Mouse (Mus musculus) forebrain, embryonic 14.5 days (tissue): ENCODE measurements around the gene Syce3. TPM values are rescaled to one million over a fixed set of nuclear protein-coding genes. Genes with fewer than 3 reads are reported as not detected.

Experiments
- ATAC-seq: fragments of 200-750 bp; cut with Nextera tagmentation; 2 replicates; pipeline ENCODE4 v1.8.0; 2017; ENCODE audit warnings: mild to moderate bottlenecking, moderate library complexity
- DNase-seq: peaks from one replicate; pipeline ENCODE4 v3.0.0-alpha.2; 2015; ENCODE audit warnings: low spot score
- H3K27ac ChIP-seq: fragments of 300-500 bp; sonication (generic); 2 replicates; pipeline ENCODE4 v1.5.1; 2014; ENCODE audit warnings: low read depth, mild to moderate bottlenecking, control low read depth, low read length, moderate library complexity
- H3K27me3 ChIP-seq: fragments of 300-500 bp; sonication (generic); replicated peaks from 2 replicates; pipeline ENCODE4 v1.6.1; 2014; ENCODE audit warnings: low read length, control low read depth, mixed read lengths; ENCODE audit not compliant: control insufficient read depth, insufficient read depth
- H3K36me3 ChIP-seq: fragments of 300-500 bp; sonication (generic); 2 replicates; pipeline ENCODE4 v1.6.1; 2014; ENCODE audit warnings: low read length, control low read depth; ENCODE audit not compliant: control insufficient read depth, insufficient read depth
- H3K4me1 ChIP-seq: fragments of 300-500 bp; sonication (generic); 2 replicates; pipeline ENCODE4 v1.6.1; 2014; ENCODE audit warnings: antibody characterized with exemption, low read length, control low read depth; ENCODE audit not compliant: control insufficient read depth, insufficient read depth
- H3K4me2 ChIP-seq: fragments of 300-500 bp; sonication (generic); 2 replicates; pipeline ENCODE4 v1.6.1; 2014; ENCODE audit warnings: mild to moderate bottlenecking, control low read depth, low read length
- H3K4me3 ChIP-seq: fragments of 300-500 bp; sonication (generic); 2 replicates; pipeline ENCODE4 v1.5.1; 2014; ENCODE audit warnings: low read depth, low read length, control low read depth
- H3K9ac ChIP-seq: fragments of 300-500 bp; sonication (generic); 2 replicates; pipeline ENCODE4 v1.6.1; 2014; ENCODE audit warnings: mild to moderate bottlenecking, low read length, control low read depth, moderate library complexity
- H3K9me3 ChIP-seq: fragments of 300-500 bp; sonication (generic); replicated peaks from 2 replicates; pipeline ENCODE4 v1.6.1; 2016; ENCODE audit warnings: low read length, control low read depth, mixed read lengths; ENCODE audit not compliant: control insufficient read depth
- WGBS: fragments of 180-500 bp; shearing (Covaris S2); extraction: QIAGEN DNeasy Blood & Tissue Kit; methylation state at CpG from one replicate; pipeline ENCODE4 v1.1.7; 2014; 5-methylcytosine and 5-hydroxymethylcytosine counted together
- polyA plus RNA-seq: library from polyadenylated mRNA; unstranded; fragments of >200 nt; fragmentation: Nextera tagmentation; extraction: Ambion mirVana; gene quantifications from 2 replicates; pipeline ENCODE4 v1.2.1, GENCODE M21; 2014

Gene Syce3
- polyA plus RNA-seq = not detected in 2 replicates

GRCm38 (mm10) chr15:89410118-89410517 is at the start of gene Syce3:
Gene Syce3 (minus strand): TSS chr15:89410503.
- 90% methylated on average over 24 of the region's 24 CpGs for WGBS
- H3K4me1 ChIP-seq = no peaks in the 10 kb centered on the region
- no peak within 1 kb of the TSS for H3K27ac ChIP-seq
- ATAC-seq = no peak
- H3K4me2 ChIP-seq = no peak within 1 kb of the TSS
- no peaks in the 10 kb centered on the region for H3K36me3 ChIP-seq
- no peak within 1 kb of the TSS for H3K4me3 ChIP-seq
- H3K9ac ChIP-seq = no peak within 1 kb of the TSS
- no peaks in the 10 kb centered on the region for H3K27me3 ChIP-seq
- H3K9me3 ChIP-seq = no peaks in the 10 kb centered on the region
- DNase-seq = no peak

- peaks cover 9% of the 10 kb centered on the region for H3K4me1 ChIP-seq
- H3K27ac ChIP-seq = no peak overlapping the region
- no peak for DNase-seq
- no peak overlapping the region for H3K4me2 ChIP-seq
- no peak for ATAC-seq
- no peaks in the 10 kb centered on the region for H3K9me3 ChIP-seq
- 93% methylated on average over 7 of the region's 7 CpGs for WGBS
- H3K27me3 ChIP-seq = no peaks in the 10 kb centered on the region
- no peak overlapping the region for H3K4me3 ChIP-seq
- no peak overlapping the region for H3K9ac ChIP-seq
- peaks cover 62% of the 10 kb centered on the region for H3K36me3 ChIP-seq
These were observed 49.5 kb upstream of the Syce3 start for GRCm38 (mm10) chr15:89459821-89460220.

- H3K4me2 ChIP-seq = no peak overlapping the region
- H3K27me3 ChIP-seq = no peaks in the 10 kb centered on the region
- H3K36me3 ChIP-seq = peaks cover 62% of the 10 kb centered on the region
- WGBS = 97% methylated on average over 15 of the region's 15 CpGs
- no peak overlapping the region for H3K4me3 ChIP-seq
- no peak for DNase-seq
- H3K9me3 ChIP-seq = no peaks in the 10 kb centered on the region
- H3K9ac ChIP-seq = no peak overlapping the region
- H3K4me1 ChIP-seq = peaks cover 10% of the 10 kb centered on the region
- ATAC-seq = no peak
- H3K27ac ChIP-seq = no peak overlapping the region
These were observed 48.6 kb upstream of the Syce3 start for GRCm38 (mm10) chr15:89458942-89459341.

DNA sequence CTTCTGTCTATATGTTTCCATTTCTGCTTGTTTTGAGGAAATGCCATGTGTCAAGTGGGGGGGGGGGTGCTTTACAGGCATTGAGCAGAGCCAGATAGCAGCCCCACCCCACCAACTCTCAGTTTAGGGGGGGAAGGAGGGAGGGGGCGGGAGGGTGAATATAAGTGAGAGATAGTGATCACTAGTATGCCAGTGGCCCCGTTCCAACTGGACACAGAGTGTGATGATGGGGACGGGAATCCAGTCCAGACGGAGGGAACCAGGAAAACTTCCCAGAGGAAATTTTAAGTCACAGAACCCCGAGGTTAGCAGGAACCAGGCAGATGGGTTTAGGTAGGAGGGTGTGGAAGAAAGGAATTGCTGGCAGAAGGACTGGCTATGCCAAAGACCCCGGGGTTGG is 45.3 kb upstream of the Syce3 start:
- peak overlapping the region; percentile 76 for H3K4me3 ChIP-seq

DNA sequence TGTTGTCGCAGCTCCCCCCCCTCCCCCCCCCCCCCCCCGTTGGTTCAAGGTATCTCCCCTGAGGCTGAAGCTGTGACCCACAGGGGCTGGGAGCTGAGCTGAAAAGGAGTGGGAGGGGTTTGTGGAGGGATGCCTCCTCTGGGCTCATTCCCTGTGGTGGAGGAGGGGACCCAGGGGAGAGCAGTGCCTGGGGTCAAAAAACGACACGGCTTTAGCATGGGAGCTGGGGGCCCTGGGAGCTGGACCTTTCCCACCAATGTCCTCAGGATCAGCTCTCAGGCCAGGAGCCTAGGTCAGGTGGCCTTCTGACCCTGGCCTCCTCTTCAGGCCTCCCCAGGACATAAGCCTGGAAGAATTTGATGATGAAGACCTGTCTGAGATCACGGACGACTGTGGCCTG is 44.6 kb upstream of the Syce3 start:
- peak overlapping the region; percentile 76 for H3K4me2 ChIP-seq
- ATAC-seq (peak; percentile 33; the same call in 1 of the 2 replicates), DNase-seq (no peak)
- H3K4me3 ChIP-seq = peak overlapping the region; percentile 76
- 12% methylated on average over 6 of the region's 6 CpGs for WGBS
- H3K4me1 ChIP-seq = peaks cover 18% of the 10 kb centered on the region
- H3K27me3 ChIP-seq = no peaks in the 10 kb centered on the region
- H3K9ac ChIP-seq = peak overlapping the region; percentile 86
- peaks cover 36% of the 10 kb centered on the region for H3K36me3 ChIP-seq
- no peak overlapping the region; the same call in 1 of the 2 replicates for H3K27ac ChIP-seq
- no peaks in the 10 kb centered on the region for H3K9me3 ChIP-seq

More for the DNA sequence above, 45.3 kb upstream of the Syce3 start:
- no peak overlapping the region for H3K27ac ChIP-seq
- ATAC-seq (no peak), DNase-seq (no peak)
- peaks cover 18% of the 10 kb centered on the region for H3K4me1 ChIP-seq
- H3K4me2 ChIP-seq = peak overlapping the region; percentile 76
- WGBS = 87% methylated on average over 6 of the region's 6 CpGs
- H3K9ac ChIP-seq = peak overlapping the region; percentile 86; the same call in 1 of the 2 replicates
- H3K9me3 ChIP-seq = no peaks in the 10 kb centered on the region
- no peaks in the 10 kb centered on the region for H3K27me3 ChIP-seq
- peaks cover 43% of the 10 kb centered on the region for H3K36me3 ChIP-seq

DNA sequence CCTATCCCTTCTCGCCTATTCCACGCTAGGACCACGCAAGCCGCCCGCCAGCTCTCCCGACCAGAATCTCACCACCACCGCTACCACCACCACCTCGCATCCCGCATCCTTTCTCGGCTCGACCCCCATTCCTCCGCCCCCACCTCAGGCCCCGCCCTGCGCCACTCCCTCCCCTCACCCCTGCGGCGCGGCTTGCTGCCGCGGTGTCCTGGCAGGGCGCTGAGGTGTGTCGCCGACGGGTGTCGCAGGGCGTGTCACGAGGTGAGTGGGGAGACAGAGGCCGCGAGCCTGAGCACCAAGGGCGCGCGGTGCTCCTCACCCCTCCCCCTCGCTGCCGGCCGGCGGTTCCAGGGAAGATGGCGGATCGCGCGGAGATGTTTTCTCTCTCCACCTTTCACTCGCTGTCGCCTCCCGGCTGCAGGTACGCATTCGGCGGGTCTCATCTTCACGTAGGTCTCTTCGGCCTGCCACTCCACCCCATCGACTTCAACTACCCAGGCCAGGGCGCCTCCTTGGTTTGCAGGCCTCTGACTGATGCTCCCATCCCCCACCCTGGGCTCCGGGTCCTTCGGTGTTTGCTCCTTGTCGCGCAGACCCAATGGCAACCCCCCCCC is 43.7 kb upstream of the Syce3 start, which contains the start of gene Mapk8ip2:
Gene Mapk8ip2 (plus strand): TSS at position 49 of the 614 bp plus-strand sequence.
- 0% methylated on average over 50 of the region's 53 CpGs for WGBS

DNA sequence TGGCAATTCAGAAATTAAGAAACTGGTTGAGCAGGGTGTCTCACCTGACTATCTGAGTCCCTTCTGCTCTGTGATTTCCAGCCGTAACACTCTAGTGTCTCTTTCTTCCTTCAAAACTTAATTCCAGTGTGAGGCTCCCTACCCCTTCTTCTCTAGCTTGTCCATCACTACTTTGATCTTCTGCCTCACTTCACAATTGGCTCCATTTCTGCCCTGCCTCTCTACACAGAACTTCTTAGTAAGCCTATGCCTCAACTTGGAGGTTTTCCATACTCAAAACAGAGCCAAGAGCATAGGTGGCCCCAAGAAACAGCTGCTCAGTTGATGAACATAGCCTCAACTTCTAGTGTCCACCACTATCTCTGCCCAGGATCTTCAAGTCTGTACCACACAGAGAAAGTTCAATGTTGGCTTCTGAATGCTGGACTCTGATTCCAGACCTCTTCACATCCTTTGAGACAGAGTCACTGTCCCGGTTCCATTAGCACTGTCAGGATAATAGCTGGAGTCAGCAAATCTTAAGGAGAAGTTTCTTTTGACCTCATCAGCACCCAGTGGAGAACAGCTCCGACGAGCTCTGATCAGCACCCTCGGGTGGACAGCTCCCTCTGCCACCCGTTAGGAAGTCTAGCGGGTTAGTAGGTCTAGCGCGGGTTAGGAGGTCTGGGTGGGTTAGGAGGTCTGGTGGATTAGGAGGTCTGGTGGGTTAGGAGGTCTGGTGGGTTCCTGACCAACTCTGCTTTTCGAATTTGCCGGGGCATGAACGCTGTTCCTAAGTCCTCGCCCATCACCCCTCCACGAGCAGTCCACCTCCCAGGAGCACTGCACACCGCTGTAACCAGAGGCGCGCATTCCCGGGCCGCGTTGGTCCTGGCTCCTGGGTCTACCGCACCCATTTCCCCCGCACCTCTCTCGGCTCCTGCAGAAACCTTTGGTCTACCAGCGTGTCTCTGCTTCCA is 42.9 kb upstream of the Syce3 start:
- Histone ChIP-seq H3K27me3 (no peaks in the 10 kb centered on the region), H3K36me3 (peaks cover 20% of the 10 kb centered on the region), H3K4me1 (peaks cover 18% of the 10 kb centered on the region), H3K9me3 (no peaks in the 10 kb centered on the region), H3K27ac (peak overlapping the region; percentile 63; the same call in 1 of the 2 replicates), H3K9ac (peak overlapping the region; percentile 86), H3K4me2 (peak overlapping the region; percentile 76), H3K4me3 (peak overlapping the region; percentile 76)
- DNase-seq (peak; percentile 48), ATAC-seq (peak; percentile 70)
- WGBS = 4% methylated on average over 24 of the region's 24 CpGs

More for the DNA sequence above, 43.7 kb upstream of the Syce3 start, which contains the start of gene Mapk8ip2:
- Histone ChIP-seq H3K9me3 (no peaks in the 10 kb centered on the region), H3K27ac (peak within 1 kb of the TSS; percentile 63; the same call in 1 of the 2 replicates), H3K4me1 (peaks cover 18% of the 10 kb centered on the region), H3K36me3 (peaks cover 28% of the 10 kb centered on the region), H3K9ac (peak within 1 kb of the TSS; percentile 86), H3K4me2 (peak within 1 kb of the TSS; percentile 76), H3K27me3 (no peaks in the 10 kb centered on the region), H3K4me3 (peak within 1 kb of the TSS; percentile 76)
- ATAC-seq (peak; percentile 83), DNase-seq (peak; percentile 68)

- no peaks in the 10 kb centered on the region for H3K36me3 ChIP-seq
- H3K9me3 ChIP-seq = no peaks in the 10 kb centered on the region
- no peaks in the 10 kb centered on the region for H3K4me1 ChIP-seq
- H3K27me3 ChIP-seq = no peaks in the 10 kb centered on the region
- H3K27ac ChIP-seq = no peak overlapping the region
- H3K4me3 ChIP-seq = no peak overlapping the region
- no peak overlapping the region for H3K9ac ChIP-seq
- WGBS = 40% methylated on average over 8 of the region's 8 CpGs
- no peak overlapping the region for H3K4me2 ChIP-seq
- peak; percentile 59 for DNase-seq
- no peak for ATAC-seq
These were observed 32.3 kb upstream of the Syce3 start for GRCm38 (mm10) chr15:89442486-89443070.
